Mouse (Mus musculus) neural tube, embryonic 15.5 days (tissue): ENCODE measurements around the gene Myo16. TPM values are rescaled to one million over a fixed set of nuclear protein-coding genes. Genes with fewer than 3 reads are reported as not detected.

Experiments
- ATAC-seq: fragments of 200-750 bp; cut with Nextera tagmentation; 2 replicates; pipeline ENCODE4 v1.8.0; 2017; ENCODE audit warnings: mild to moderate bottlenecking, moderate TSS enrichment, moderate library complexity; ENCODE audit not compliant: low FRiP score
- H3K27ac ChIP-seq: fragments of 300-500 bp; sonication (generic); replicated peaks from 2 replicates; pipeline ENCODE4 v1.5.1; 2015; ENCODE audit warnings: mild to moderate bottlenecking, inconsistent platforms
- H3K27me3 ChIP-seq: fragments of 300-500 bp; sonication (generic); replicated peaks from 2 replicates; pipeline ENCODE4 v1.6.1; 2015; ENCODE audit warnings: inconsistent platforms
- H3K36me3 ChIP-seq: fragments of 300-500 bp; sonication (generic); 2 replicates; pipeline ENCODE4 v1.6.1; 2015; ENCODE audit warnings: inconsistent platforms
- H3K4me1 ChIP-seq: fragments of 300-500 bp; sonication (generic); 2 replicates; pipeline ENCODE4 v1.6.1; 2015; ENCODE audit warnings: inconsistent platforms
- H3K4me2 ChIP-seq: fragments of 300-500 bp; sonication (generic); 2 replicates; pipeline ENCODE4 v1.6.1; 2015; ENCODE audit warnings: inconsistent platforms, mild to moderate bottlenecking, moderate library complexity
- H3K4me3 ChIP-seq: fragments of 300-500 bp; sonication (generic); replicated peaks from 2 replicates; pipeline ENCODE4 v1.5.1; 2015; ENCODE audit warnings: mild to moderate bottlenecking, inconsistent platforms
- H3K9ac ChIP-seq: fragments of 300-500 bp; sonication (generic); replicated peaks from 2 replicates; pipeline ENCODE4 v1.6.1; 2015; ENCODE audit warnings: mild to moderate bottlenecking, inconsistent platforms
- H3K9me3 ChIP-seq: fragments of 300-500 bp; sonication (generic); replicated peaks from 2 replicates; pipeline ENCODE4 v1.6.1; 2016; ENCODE audit warnings: inconsistent platforms
- WGBS: fragments of 180-500 bp; shearing (Covaris S2); methylation state at CpG from one replicate; pipeline ENCODE4 v1.1.7; 2015; ENCODE audit warnings: mixed read lengths; 5-methylcytosine and 5-hydroxymethylcytosine counted together
- polyA plus RNA-seq: library from polyadenylated mRNA; unstranded; fragments of >200 nt; fragmentation: Nextera tagmentation; extraction: Ambion mirVana; gene quantifications from 2 replicates; pipeline ENCODE4 v1.2.1, GENCODE M21; 2015

The Myo16 gene
- polyA plus RNA-seq, 1 experiment from 2014 or later = 5.6 TPM

DNA sequence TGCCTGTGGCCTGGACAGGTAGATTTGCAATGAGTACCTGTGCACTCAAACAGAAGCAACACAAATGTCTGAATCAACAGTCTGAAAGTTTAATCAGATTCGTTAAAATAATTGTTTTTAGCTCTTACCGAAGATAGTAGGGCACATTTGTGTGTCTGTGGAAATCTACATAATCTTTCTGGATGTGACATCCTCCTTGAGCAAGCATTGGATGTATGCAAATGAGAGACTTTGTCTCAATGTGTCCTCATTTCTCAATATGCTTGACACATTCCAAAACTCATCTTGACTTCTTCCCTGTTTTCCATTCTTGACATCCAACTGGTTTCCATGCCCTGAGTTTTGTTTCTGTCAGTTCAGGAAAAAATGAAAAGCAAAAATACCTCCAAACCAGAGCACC is 80.8 kb downstream of the Myo16 start:
- H3K4me1 ChIP-seq = peaks cover 10% of the 10 kb centered on the region; the same call in 1 of the 2 replicates
- H3K4me3 ChIP-seq = no peak overlapping the region
- H3K4me2 ChIP-seq = no peak overlapping the region
- H3K36me3 ChIP-seq = no peaks in the 10 kb centered on the region
- H3K9me3 ChIP-seq = no peaks in the 10 kb centered on the region
- no peak overlapping the region for H3K9ac ChIP-seq
- ATAC-seq = no peak
- no peaks in the 10 kb centered on the region for H3K27me3 ChIP-seq
- WGBS = 87% methylated on average over 2 of the region's 2 CpGs
- H3K27ac ChIP-seq = no peak overlapping the region

DNA sequence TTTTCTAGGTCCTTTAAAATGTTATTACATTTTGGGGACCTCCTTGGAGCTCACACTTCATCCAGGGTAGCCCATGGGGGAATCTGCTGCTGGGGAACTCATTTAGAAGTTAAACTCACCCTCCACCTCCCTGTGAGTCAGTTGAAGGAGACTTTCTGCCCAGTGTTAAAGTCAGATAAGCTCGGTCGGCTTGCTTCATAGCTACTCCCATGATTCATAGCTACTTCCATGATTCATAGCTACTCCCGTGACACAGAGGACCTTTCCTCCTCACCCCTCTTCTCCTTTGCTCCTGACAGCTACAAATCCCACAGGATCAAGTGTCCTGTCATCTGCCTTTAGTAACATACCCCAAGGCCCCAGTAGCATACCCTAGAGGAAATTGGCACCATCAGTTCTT is 89.6 kb downstream of the Myo16 start:
- Histone ChIP-seq H3K27ac (no peak overlapping the region), H3K4me3 (no peak overlapping the region), H3K9ac (no peak overlapping the region), H3K4me1 (no peaks in the 10 kb centered on the region), H3K9me3 (no peaks in the 10 kb centered on the region), H3K4me2 (no peak overlapping the region), H3K36me3 (no peaks in the 10 kb centered on the region), H3K27me3 (no peaks in the 10 kb centered on the region)
- no peak for ATAC-seq
- 81% methylated on average over 3 of the region's 3 CpGs for WGBS

DNA sequence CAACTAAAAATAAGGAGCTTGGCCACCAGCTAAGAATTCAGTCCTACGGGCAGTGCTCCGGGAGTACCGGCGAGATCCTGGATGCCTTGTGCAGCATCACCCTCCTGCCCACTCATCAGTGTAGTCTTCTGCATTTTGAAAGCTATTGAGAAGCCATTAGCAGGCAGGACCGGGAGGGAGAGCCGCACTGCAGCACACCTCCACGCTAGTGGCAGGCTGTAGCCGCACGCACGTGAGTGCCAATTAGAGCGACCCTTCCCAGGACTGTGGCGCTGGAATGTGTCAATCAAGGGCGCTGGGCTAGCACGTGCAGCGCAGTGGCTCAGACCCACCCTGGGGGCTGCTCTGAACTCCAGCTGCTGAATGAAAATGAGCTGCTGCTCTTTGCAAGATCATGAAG is 95.4 kb downstream of the Myo16 start:
- Histone ChIP-seq H3K27me3 (no peaks in the 10 kb centered on the region), H3K4me3 (peak overlapping the region; percentile 35), H3K4me2 (peak overlapping the region; percentile 64), H3K9ac (peak overlapping the region; percentile 42), H3K4me1 (peaks cover 10% of the 10 kb centered on the region), H3K36me3 (no peaks in the 10 kb centered on the region), H3K27ac (peak overlapping the region; percentile 33; the same call in 1 of the 2 replicates), H3K9me3 (no peaks in the 10 kb centered on the region)
- 2% methylated on average over 15 of the region's 15 CpGs for WGBS
- ATAC-seq = peak; percentile 74

DNA sequence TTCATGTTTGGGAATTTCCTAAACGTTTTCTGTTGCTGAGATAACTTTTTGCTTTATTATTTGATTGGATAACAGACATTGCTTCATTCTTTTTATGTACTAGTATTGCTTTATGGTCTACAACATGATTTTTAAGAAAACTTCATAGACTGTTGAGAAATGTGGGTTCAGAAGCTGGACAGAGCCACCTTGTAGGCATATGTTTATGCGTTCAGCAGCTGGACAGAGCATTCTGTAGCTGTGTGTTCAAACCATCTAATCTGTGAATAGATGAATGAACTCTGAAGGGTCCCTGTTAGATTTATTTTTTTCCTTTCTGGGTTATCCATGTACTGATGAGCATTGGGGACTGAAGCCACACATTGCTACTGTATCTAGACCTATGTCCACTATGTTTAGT is 102.0 kb downstream of the Myo16 start:
- Histone ChIP-seq H3K36me3 (no peaks in the 10 kb centered on the region), H3K9me3 (no peaks in the 10 kb centered on the region), H3K4me2 (no peak overlapping the region), H3K9ac (no peak overlapping the region), H3K4me3 (no peak overlapping the region), H3K27me3 (no peaks in the 10 kb centered on the region), H3K4me1 (no peaks in the 10 kb centered on the region), H3K27ac (no peak overlapping the region)
- ATAC-seq = no peak
- 69% methylated on average over 2 of the region's 2 CpGs for WGBS

GRCm38 (mm10) chr8:10256563-10256962 is 102.9 kb downstream of the Myo16 start:
- Histone ChIP-seq H3K36me3 (no peaks in the 10 kb centered on the region), H3K9ac (no peak overlapping the region), H3K4me2 (no peak overlapping the region), H3K4me1 (no peaks in the 10 kb centered on the region), H3K9me3 (no peaks in the 10 kb centered on the region), H3K27me3 (no peaks in the 10 kb centered on the region), H3K27ac (no peak overlapping the region), H3K4me3 (no peak overlapping the region)
- 83% methylated on average over 3 of the region's 3 CpGs for WGBS
- ATAC-seq = no peak

GRCm38 (mm10) chr8:10270094-10270493 is 116.4 kb downstream of the Myo16 start:
- no peak for ATAC-seq
- WGBS = 88% methylated on average over 4 of the region's 4 CpGs

GRCm38 (mm10) chr8:10292600-10292999 is 138.9 kb downstream of the Myo16 start:
- Histone ChIP-seq H3K9ac (no peak overlapping the region), H3K9me3 (no peaks in the 10 kb centered on the region), H3K4me2 (no peak overlapping the region), H3K36me3 (no peaks in the 10 kb centered on the region), H3K4me1 (no peaks in the 10 kb centered on the region), H3K27ac (no peak overlapping the region), H3K4me3 (no peak overlapping the region), H3K27me3 (no peaks in the 10 kb centered on the region)
- 71% methylated on average over 4 of the region's 4 CpGs for WGBS
- ATAC-seq = no peak

More at GRCm38 (mm10) chr8:10270094-10270493, 116.4 kb downstream of the Myo16 start:
- H3K4me3 ChIP-seq = no peak overlapping the region
- H3K9ac ChIP-seq = no peak overlapping the region
- H3K27ac ChIP-seq = no peak overlapping the region
- no peaks in the 10 kb centered on the region for H3K36me3 ChIP-seq
- H3K4me1 ChIP-seq = no peaks in the 10 kb centered on the region
- no peaks in the 10 kb centered on the region for H3K9me3 ChIP-seq
- no peaks in the 10 kb centered on the region for H3K27me3 ChIP-seq
- no peak overlapping the region for H3K4me2 ChIP-seq

DNA sequence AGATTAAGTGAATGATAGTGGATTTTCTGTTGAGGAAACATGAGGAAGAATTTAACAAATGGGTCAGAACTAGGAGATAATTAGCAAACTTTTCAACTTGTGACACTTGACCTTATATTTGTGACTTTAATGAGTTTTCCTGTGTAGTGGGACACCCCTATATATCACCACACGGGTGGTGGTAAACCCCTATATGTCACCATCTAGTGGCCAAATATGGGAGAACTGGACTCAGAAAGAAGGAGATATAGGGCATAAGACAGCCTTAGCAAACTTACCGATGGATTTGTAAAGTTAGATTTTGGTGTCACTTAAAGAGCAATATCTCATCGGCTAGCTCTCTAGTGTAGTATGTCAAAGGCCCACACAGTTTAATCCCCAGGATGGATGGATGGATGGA is 147.1 kb downstream of the Myo16 start:
- peaks cover 8% of the 10 kb centered on the region; the same call in 1 of the 2 replicates for H3K4me1 ChIP-seq
- no peak for ATAC-seq
- H3K9ac ChIP-seq = no peak overlapping the region
- H3K4me2 ChIP-seq = no peak overlapping the region
- H3K27ac ChIP-seq = no peak overlapping the region
- H3K27me3 ChIP-seq = no peaks in the 10 kb centered on the region
- 55% methylated on average over 3 of the region's 3 CpGs for WGBS
- H3K36me3 ChIP-seq = no peaks in the 10 kb centered on the region
- H3K9me3 ChIP-seq = no peaks in the 10 kb centered on the region
- H3K4me3 ChIP-seq = no peak overlapping the region

GRCm38 (mm10) chr8:10303061-10303460 is 149.3 kb downstream of the Myo16 start:
- no peak for ATAC-seq
- Histone ChIP-seq H3K27me3 (no peaks in the 10 kb centered on the region), H3K27ac (peak overlapping the region; percentile 23; the same call in 1 of the 2 replicates), H3K9me3 (no peaks in the 10 kb centered on the region), H3K4me3 (no peak overlapping the region), H3K4me2 (no peak overlapping the region), H3K9ac (no peak overlapping the region), H3K36me3 (no peaks in the 10 kb centered on the region), H3K4me1 (peaks cover 17% of the 10 kb centered on the region)
- 49% methylated on average over 4 of the region's 4 CpGs for WGBS

- WGBS = 90% methylated on average over 3 of the region's 3 CpGs
- Histone ChIP-seq H3K9ac (no peak overlapping the region), H3K4me2 (no peak overlapping the region), H3K4me1 (peaks cover 21% of the 10 kb centered on the region), H3K27me3 (no peaks in the 10 kb centered on the region), H3K27ac (no peak overlapping the region), H3K4me3 (no peak overlapping the region), H3K36me3 (no peaks in the 10 kb centered on the region), H3K9me3 (no peaks in the 10 kb centered on the region)
- no peak for ATAC-seq
Measured at GRCm38 (mm10) chr8:10303992-10304391, 150.3 kb downstream of the Myo16 start.

DNA sequence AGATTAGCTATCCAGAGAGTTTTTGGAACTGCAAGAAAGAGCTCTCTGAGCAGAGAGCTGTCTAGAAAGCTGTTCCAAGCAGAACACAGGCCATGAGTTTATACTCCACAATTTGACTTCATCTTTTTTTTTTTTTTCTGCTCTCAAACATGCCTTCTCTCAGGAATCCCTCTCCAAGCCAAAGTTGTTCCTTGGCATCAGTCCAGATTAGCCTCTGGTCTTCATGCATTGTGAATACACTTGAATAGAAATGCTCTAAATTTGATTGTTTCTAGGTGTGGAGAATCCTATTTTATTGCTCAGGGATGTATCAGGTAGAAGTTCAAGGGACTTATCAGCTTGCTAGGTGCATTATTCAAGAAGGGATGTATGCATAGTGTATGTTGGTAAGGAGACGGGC is 151.0 kb downstream of the Myo16 start:
- H3K9ac ChIP-seq = no peak overlapping the region
- WGBS = 52% methylated on average over 1 of the region's 1 CpGs

DNA sequence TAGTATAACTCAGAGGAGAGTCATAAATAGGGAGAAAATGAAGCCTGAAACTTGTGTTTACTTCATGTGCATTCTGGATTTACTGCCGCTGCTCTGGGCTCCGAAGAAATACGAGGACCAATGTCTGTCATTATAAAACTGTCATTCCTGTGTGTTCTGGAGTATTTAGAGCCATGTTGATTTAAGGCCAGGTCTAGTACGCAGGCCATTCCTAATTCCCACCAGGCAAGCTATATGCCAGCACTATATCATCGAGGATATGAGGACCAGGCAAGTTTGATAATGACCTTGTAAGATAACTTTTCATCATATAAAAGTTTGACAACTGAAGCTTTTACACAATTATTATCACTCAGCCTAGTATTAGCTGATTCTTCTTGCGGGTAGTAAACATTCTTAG is 153.6 kb downstream of the Myo16 start:
- ATAC-seq = 0 out of 2 replicates have a peak, but pooled peaks have one; percentile 15
- Histone ChIP-seq H3K4me1 (peaks cover 20% of the 10 kb centered on the region), H3K36me3 (no peaks in the 10 kb centered on the region), H3K27me3 (no peaks in the 10 kb centered on the region), H3K9ac (no peak overlapping the region), H3K4me2 (no peak overlapping the region), H3K27ac (no peak overlapping the region; the same call in 1 of the 2 replicates), H3K4me3 (no peak overlapping the region), H3K9me3 (no peaks in the 10 kb centered on the region)
- WGBS = 38% methylated on average over 6 of the region's 6 CpGs

More for the DNA sequence above, 151.0 kb downstream of the Myo16 start:
- H3K27me3 ChIP-seq = no peaks in the 10 kb centered on the region
- H3K27ac ChIP-seq = no peak overlapping the region
- H3K4me3 ChIP-seq = no peak overlapping the region
- H3K9me3 ChIP-seq = no peaks in the 10 kb centered on the region
- H3K36me3 ChIP-seq = no peaks in the 10 kb centered on the region
- no peak for ATAC-seq
- H3K4me1 ChIP-seq = peaks cover 21% of the 10 kb centered on the region
- no peak overlapping the region for H3K4me2 ChIP-seq
